Mouse (Mus musculus): ENCODE results near the gene Cd3e.
"Not testable (repeated sequence)": the region's sequence is repeated elsewhere in the genome, so short reads cannot be mapped to it uniquely, and the experiment has no call there.

Cd3e gene

GRCm38 (mm10) chr9:45009180-45010078 lies at the start of gene Cd3e:
Cd3e (minus strand) TSS chr9:45009627.
- no peak for DNase-seq

- DNase-seq: no peak
These were observed 49.0 kb upstream of the Cd3e start for GRCm38 (mm10) chr9:45058304-45058940.

GRCm38 (mm10) chr9:45055082-45055713 lies 45.8 kb upstream of the Cd3e start, which contains the start of gene Mpzl3:
Mpzl3 (plus strand) TSS chr9:45055186.
- peak; percentile 87 for DNase-seq

- DNase-seq: no peak
These were observed 40.9 kb upstream of the Cd3e start for GRCm38 (mm10) chr9:45050301-45050700.

GRCm38 (mm10) chr9:45049731-45050130 lies 40.3 kb upstream of the Cd3e start:
- DNase-seq: no peak

GRCm38 (mm10) chr9:45048511-45048910 lies 39.1 kb upstream of the Cd3e start:
- no peak for DNase-seq

- DNase-seq: no peak
These were observed 37.5 kb upstream of the Cd3e start for GRCm38 (mm10) chr9:45046973-45047372.

- DNase-seq: no peak
These were observed 33.5 kb upstream of the Cd3e start for GRCm38 (mm10) chr9:45042947-45043346.

GRCm38 (mm10) chr9:45042056-45042720 lies 32.8 kb upstream of the Cd3e start:
- no peak for DNase-seq

- DNase-seq: no peak
These were observed 31.9 kb upstream of the Cd3e start for GRCm38 (mm10) chr9:45041131-45041838.

GRCm38 (mm10) chr9:45040066-45040845 lies 30.8 kb upstream of the Cd3e start:
- DNase-seq: no peak

- DNase-seq: no peak
These were observed 30.1 kb upstream of the Cd3e start, which contains the start of gene Mpzl2 for GRCm38 (mm10) chr9:45039499-45039898. Mpzl2 (plus strand) TSS chr9:45039799.

- not testable (repeated sequence) for DNase-seq
These were observed 28.4 kb upstream of the Cd3e start for GRCm38 (mm10) chr9:45037803-45038202.

- DNase-seq: no peak
These were observed 25.1 kb upstream of the Cd3e start for GRCm38 (mm10) chr9:45034526-45034925.

- DNase-seq: no peak
These were observed 22.8 kb upstream of the Cd3e start for GRCm38 (mm10) chr9:45032261-45032660.

- no peak for DNase-seq
These were observed 20.9 kb upstream of the Cd3e start for GRCm38 (mm10) chr9:45030341-45030740.

- no peak for DNase-seq
These were observed 17.9 kb upstream of the Cd3e start for GRCm38 (mm10) chr9:45027376-45027775.

GRCm38 (mm10) chr9:45024187-45024586 lies 14.8 kb upstream of the Cd3e start:
- DNase-seq: no peak

GRCm38 (mm10) chr9:45023638-45024037 lies 14.2 kb upstream of the Cd3e start:
- DNase-seq: no peak

GRCm38 (mm10) chr9:45022800-45023199 lies 13.4 kb upstream of the Cd3e start:
- peak; percentile 38 for DNase-seq

- no peak for DNase-seq
These were observed 8.6 kb upstream of the Cd3e start for GRCm38 (mm10) chr9:45018031-45018430.

All from right cerebral cortex, postnatal 14 days (tissue).